Mouse (Mus musculus) neutrophil, adult 5-6 weeks (primary cell): ENCODE data around the gene Gp1bb. TPM values are rescaled to one million over a fixed set of nuclear protein-coding genes. Genes with fewer than 3 reads are reported as not detected.

ENCODE experiments used
- ATAC-seq: fragments of 151-379, 151-347 bp; 2 replicates; pipeline ENCODE4 v1.8.0; 2017; ENCODE audit warnings: mild to moderate bottlenecking, moderate TSS enrichment; ENCODE audit not compliant: insufficient number of reproducible peaks, poor library complexity, low FRiP score, severe bottlenecking; ENCODE audit errors: extremely low read depth
- total RNA-seq: library from RNA; stranded (forward); fragments of 200-1000 nt; gene quantifications from 2 replicates; pipeline ENCODE4 v1.2.3, GENCODE M21; 2017

Gene Gp1bb
- total RNA-seq, 1 experiment from 2014 or later, result 4.8 TPM

DNA sequence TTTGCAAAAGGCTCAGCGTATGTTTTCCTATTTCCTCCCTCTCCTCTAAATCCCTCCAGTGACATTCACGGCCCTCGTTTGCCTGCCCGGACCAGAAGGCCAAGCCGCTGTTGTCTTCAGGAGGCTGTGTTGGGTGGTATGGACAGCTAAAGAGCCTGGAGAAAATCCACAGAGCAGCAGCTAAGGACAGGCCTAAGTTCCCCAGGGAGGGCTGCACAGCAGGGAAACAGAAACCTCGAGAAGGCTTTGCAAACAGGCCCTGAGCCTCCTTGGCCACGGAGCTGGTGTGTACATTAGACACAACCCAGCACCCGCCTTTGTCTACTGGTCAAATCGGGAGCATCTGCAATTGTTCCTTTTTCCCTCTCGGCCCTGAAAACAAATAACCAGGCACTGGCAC lies 36.5 kb downstream of the Gp1bb start:
- ATAC-seq, result no peak

DNA sequence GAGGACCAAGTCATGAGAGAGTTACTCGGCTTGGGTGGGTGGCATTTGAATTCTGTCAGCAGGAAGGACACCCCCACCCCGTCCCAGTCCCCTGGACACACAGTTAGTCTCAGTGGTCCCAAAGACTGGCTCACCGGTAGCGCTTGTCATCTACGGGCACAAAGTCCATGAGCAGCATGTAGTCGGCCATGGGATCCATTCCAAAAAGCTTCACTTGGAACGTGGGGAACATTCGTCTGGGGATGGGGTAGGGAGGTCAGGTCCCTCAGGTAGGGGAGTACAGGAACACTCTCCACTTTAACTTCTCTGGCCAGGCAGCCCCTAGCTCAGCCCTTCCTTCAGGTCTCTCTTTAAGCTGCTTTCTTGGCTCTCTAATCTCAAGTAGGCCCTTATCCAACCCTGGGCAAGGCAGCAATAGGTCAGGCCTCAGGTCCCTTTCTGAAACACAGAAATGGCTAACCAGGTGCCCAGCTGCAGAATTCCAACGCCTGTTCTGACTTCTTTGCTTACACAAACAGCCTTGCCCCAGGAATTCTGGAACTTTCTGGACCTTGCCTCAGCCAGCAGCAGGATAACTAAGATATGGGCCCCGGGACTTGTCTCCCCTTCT lies 37.2 kb downstream of the Gp1bb start:
- ATAC-seq, result no peak

DNA sequence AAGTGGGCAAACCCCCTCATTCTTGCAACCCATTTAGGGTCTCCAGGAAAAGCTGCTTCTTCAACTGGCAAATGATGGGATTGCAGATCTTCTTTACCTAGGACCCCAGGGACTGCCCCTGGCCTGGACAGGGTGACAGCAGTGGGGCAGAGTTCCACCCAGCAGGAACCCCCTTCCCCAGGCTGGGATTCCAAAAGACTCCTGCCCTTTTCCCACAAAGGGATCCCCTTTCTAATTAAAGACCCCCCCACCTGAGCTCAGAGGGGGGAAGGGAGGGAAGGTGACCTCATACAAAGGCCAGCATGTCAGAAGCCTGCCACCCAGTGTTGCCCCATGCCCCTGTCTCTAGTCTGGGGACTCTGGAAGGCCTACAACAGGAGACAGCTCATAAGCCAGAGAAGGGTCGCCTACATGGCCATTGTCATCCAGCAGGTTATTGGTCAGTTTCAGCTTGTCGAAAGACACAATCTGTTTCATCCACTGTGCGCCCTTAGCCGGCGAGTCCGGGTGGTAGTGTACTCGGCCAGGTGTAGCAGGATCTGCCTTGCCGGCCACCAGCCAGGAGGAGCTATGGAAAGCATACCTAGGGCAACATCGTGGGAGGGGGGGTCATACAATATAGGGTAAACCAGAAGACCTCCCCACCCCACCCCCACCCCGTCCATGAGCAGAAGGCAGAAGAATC lies 38.4 kb downstream of the Gp1bb start:
- no peak for ATAC-seq

- no peak for ATAC-seq
Observed at GRCm38 (mm10) chr16:18583169-18583568, 39.0 kb downstream of the Gp1bb start.

DNA sequence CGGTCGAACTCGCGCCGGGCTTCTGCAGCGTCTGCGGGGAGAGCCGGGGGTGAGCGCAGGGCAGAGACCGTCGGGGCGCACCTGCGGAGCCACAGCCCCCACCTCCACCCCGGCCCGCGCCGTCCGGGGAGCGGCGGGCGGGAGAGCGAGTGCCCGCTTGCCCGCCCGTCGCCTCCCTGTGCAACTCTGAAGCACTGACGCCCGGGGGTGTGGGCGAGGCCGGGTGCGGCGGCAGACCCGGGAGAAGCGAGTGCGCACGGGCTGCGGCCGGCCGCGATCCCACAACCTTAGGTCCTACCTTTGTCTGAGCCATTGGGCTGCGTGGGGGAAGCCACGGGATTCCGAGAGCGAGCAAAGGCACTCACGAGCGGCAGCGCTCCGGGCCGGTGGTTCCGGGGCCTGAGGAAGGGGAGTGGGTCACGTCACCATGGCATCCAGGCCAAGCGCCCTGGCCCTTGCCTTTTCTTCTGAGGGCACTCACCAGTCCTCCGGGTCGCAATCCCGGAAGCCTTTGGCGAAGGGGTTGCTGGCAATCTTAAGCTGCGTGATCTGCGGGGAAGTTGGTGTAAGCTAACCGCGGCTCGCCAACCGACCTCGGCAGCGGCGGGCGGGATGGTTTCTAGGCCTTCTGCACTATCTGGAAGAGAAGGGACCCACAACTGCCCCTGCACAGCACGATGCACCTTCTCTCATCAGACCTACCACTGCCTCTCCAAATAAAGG lies 39.6 kb downstream of the Gp1bb start:
- ATAC-seq, result no peak

GRCm38 (mm10) chr16:18581623-18582205 lies 40.5 kb downstream of the Gp1bb start:
- ATAC-seq, result no peak

- ATAC-seq, result no peak
Observed at GRCm38 (mm10) chr16:18581050-18581622, 41.1 kb downstream of the Gp1bb start.

DNA sequence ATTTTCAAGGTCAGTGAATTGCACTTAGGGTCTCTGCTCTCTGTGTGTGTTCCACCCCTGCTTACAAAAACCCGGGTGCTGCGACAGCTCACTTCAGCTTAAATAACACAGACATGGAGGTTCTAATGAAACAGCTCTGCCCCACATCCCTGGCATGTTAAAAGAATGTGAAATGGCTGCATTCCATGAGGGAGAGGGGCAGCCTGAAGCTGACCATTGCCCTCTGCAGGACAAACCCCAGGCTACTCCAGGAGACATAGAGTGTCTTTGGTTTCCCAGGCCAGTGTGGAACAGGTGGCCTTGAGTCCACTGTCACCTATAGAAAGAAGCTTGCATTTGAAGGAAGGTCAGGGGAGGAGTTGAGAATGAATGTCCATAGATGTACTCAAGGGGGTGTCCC lies 41.8 kb downstream of the Gp1bb start:
- ATAC-seq, result no peak

- ATAC-seq, result no peak
Observed at GRCm38 (mm10) chr16:18577599-18578160, 44.5 kb downstream of the Gp1bb start.

GRCm38 (mm10) chr16:18577071-18577470 lies 45.1 kb downstream of the Gp1bb start:
- ATAC-seq, result no peak

GRCm38 (mm10) chr16:18574196-18574595 lies 48.0 kb downstream of the Gp1bb start:
- no peak for ATAC-seq

Other genes with a start within 250 kb of the Gp1bb start
- 6.1 and 8.5 TPM in 2 replicates for gene Txnrd2, start 196.0 kb downstream of the Gp1bb start, total RNA-seq
- gene Comt, start 195.6 kb downstream of the Gp1bb start, total RNA-seq, result 12.3 and 14.5 TPM in 2 replicates
- gene Gnb1l, start 123.7 kb downstream of the Gp1bb start, total RNA-seq, result 0.47 and 0.61 TPM in 2 replicates
- 2.8 and 2.9 TPM in 2 replicates for gene Rtl10, start 123.5 kb downstream of the Gp1bb start, total RNA-seq
- gene Tbx1, start 31.7 kb downstream of the Gp1bb start, total RNA-seq, result not detected in 2 replicates
- 2.3 and 4.8 TPM in 2 replicates for gene Gm49601, start 4.0 kb upstream of the Gp1bb start, total RNA-seq
- 2.2 and 3.6 TPM in 2 replicates for gene Sept5, start 7.6 kb upstream of the Gp1bb start, total RNA-seq
- gene Cldn5, start 154.4 kb upstream of the Gp1bb start, total RNA-seq, result not detected in 2 replicates
- 96.0 and 103 TPM in 2 replicates for gene Ufd1, start 189.4 kb upstream of the Gp1bb start, total RNA-seq
- gene Cdc45, start 189.6 kb upstream of the Gp1bb start, total RNA-seq, result 4.7 and 5.2 TPM in 2 replicates
- gene 2510002D24Rik, start 214.2 kb upstream of the Gp1bb start, total RNA-seq, result 41.2 and 58.1 TPM in 2 replicates
- 0.23 TPM in 1 of 2 replicates, not detected in the other for gene Gm28539, start 214.2 kb upstream of the Gp1bb start, total RNA-seq